ENCODE assay signal across 12 mouse cellular contexts in the genomic region with DNA sequence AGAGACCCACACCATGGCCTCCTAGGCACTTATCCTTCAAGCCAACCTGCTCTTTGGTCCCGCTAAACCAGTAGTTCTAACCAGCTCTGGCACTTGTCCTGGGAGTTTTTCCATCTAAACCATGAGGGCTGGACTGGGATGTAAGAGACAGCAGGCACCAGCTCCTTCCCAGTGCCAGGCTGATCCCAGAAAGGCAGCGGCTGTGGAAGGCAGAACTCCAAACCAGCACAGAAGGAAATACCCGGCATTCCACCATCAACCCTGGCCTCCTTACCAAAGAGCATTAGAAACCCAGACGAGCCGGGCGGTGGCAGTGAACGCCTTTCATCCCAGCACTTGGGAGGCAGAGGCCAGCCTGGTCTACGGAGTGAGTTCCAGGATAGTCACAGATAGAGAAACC. TPM values are rescaled to one million over a fixed set of nuclear protein-coding genes. Genes with fewer than 3 reads are reported as not detected.
DNase-seq lines count a peak whose midpoint lies in the region; ATAC-seq and TF ChIP-seq lines count a peak whose summit lies in the region.
"Had no signal": no experiment of that assay in that cellular context is flagged by ENCODE, and none has a peak within 500 bp of the region (broad histone marks: within the 10 kb centered on the region; RNA-seq: fewer than 3 reads in every experiment).

No protein-coding gene starts in this region.

- no peak for TF ChIP-seq CTCF in liver, adult 2 months (IDR thresholded peaks at IDR 0.05; ENCODE audit: low read depth, low read length)

- 0 out of 2 replicates have a peak overlapping the region, but pooled peaks have one; percentile 27 for H3K9ac ChIP-seq in embryonic facial prominence, embryonic 13.5 days
- H3K9ac ChIP-seq in liver, adult 2 months (ENCODE audit: low read depth, low read length) = no peak overlapping the region
- no peak overlapping the region for H3K9ac ChIP-seq in limb, embryonic 14.5 days (ENCODE audit: low read depth, low read length, severe bottlenecking)
- H3K9ac ChIP-seq: liver, embryonic 13.5 days had no signal

- H3K79me2 ChIP-seq in liver, adult 2 months (ENCODE audit: control insufficient read depth, insufficient read depth, low read length) = no peaks in the 10 kb centered on the region

- H3K4me1 ChIP-seq in embryonic facial prominence, embryonic 13.5 days = peaks cover 9% of the 10 kb centered on the region
- peaks cover 14% of the 10 kb centered on the region for H3K4me1 ChIP-seq in embryonic facial prominence, embryonic 10.5 days
- peaks cover 9% of the 10 kb centered on the region; the same call in 1 of the 2 replicates for H3K4me1 ChIP-seq in liver, adult 2 months (ENCODE audit: control insufficient read depth, insufficient read depth, low read length)
- peaks cover 4% of the 10 kb centered on the region; the same call in 1 of the 2 replicates for H3K4me1 ChIP-seq in limb, embryonic 14.5 days (ENCODE audit: control insufficient read depth, insufficient read depth, low read length)
- H3K4me1 ChIP-seq: heart, embryonic 10.5 days had no signal

- TF ChIP-seq POLR2A in liver, adult 2 months (IDR thresholded peaks at IDR 0.05; ENCODE audit: extremely low read depth, insufficient read depth, low read length) = no peak
- no peak for TF ChIP-seq POLR2A in limb, embryonic 14.5 days (IDR thresholded peaks at IDR 0.05; ENCODE audit: borderline replicate concordance, extremely low read depth, insufficient read depth, insufficient read length)

- H3K36me3 ChIP-seq in embryonic facial prominence, embryonic 13.5 days = peaks cover 65% of the 10 kb centered on the region
- H3K36me3 ChIP-seq in embryonic facial prominence, embryonic 10.5 days (replicated peaks) = peaks cover 72% of the 10 kb centered on the region
- H3K36me3 ChIP-seq in liver, adult 2 months (ENCODE audit: control insufficient read depth, insufficient read depth, low read length) = peaks cover 47% of the 10 kb centered on the region
- peaks cover 63% of the 10 kb centered on the region for H3K36me3 ChIP-seq in limb, embryonic 14.5 days (ENCODE audit: control insufficient read depth, insufficient read depth, low read length)

- H3K4me3 ChIP-seq in embryonic facial prominence, embryonic 13.5 days = no peak overlapping the region
- H3K4me3 ChIP-seq in embryonic facial prominence, embryonic 10.5 days = no peak overlapping the region
- no peak overlapping the region for H3K4me3 ChIP-seq in liver, adult 2 months (ENCODE audit: insufficient read depth, low read depth, low read length)
- H3K4me3 ChIP-seq in limb, embryonic 14.5 days (replicated peaks; ENCODE audit: low read length) = no peak overlapping the region
- H3K4me3 ChIP-seq: heart, embryonic 10.5 days; liver, embryonic 13.5 days had no signal

- no peaks in the 10 kb centered on the region for H3K27me3 ChIP-seq in embryonic facial prominence, embryonic 13.5 days
- no peaks in the 10 kb centered on the region for H3K27me3 ChIP-seq in embryonic facial prominence, embryonic 10.5 days (replicated peaks; ENCODE audit: low read depth, poor library complexity, severe bottlenecking)
- H3K27me3 ChIP-seq in liver, adult 2 months (ENCODE audit: control insufficient read depth, insufficient read depth, low read length) = no peaks in the 10 kb centered on the region
- no peaks in the 10 kb centered on the region for H3K27me3 ChIP-seq in limb, embryonic 14.5 days (ENCODE audit: control insufficient read depth, insufficient read depth, low read length)
- H3K27me3 ChIP-seq: liver, embryonic 13.5 days had no signal

- peak overlapping the region; percentile 51 for H3K27ac ChIP-seq in embryonic facial prominence, embryonic 13.5 days
- no peak overlapping the region for H3K27ac ChIP-seq in embryonic facial prominence, embryonic 10.5 days (replicated peaks)
- no peak overlapping the region for H3K27ac ChIP-seq in liver, adult 2 months (replicated peaks; ENCODE audit: insufficient read depth, low read depth, low read length)
- H3K27ac ChIP-seq in limb, embryonic 14.5 days (replicated peaks; ENCODE audit: low read depth, low read length) = peak overlapping the region; percentile 41; the same call in 1 of the 2 replicates
- H3K27ac ChIP-seq: heart, embryonic 10.5 days; liver, embryonic 13.5 days had no signal

- no peak for DNase-seq in embryonic facial prominence, embryonic 10.5 days (ENCODE audit: low spot score)
- DNase-seq in liver, adult 2 months (ENCODE audit: extremely low read depth, low read depth, low spot score) = peak; percentile 48
- DNase-seq in liver (no peak), adipocyte (ENCODE audit: low spot score) (peak; percentile 63)
- no peak for DNase-seq in limb, embryonic 14.5 days (ENCODE audit: low spot score)
- no peak for DNase-seq in left cerebral cortex, adult 11 months (ENCODE audit: low spot score)
- DNase-seq in kidney, postnatal 14 days = no peak
- DNase-seq: adrenal gland, adult 8-10 months; liver, embryonic 13.5 days had no signal

- no peaks in the 10 kb centered on the region for H3K9me3 ChIP-seq in embryonic facial prominence, embryonic 13.5 days
- H3K9me3 ChIP-seq in embryonic facial prominence, embryonic 10.5 days = no peaks in the 10 kb centered on the region
- H3K9me3 ChIP-seq in limb, embryonic 14.5 days (ENCODE audit: control insufficient read depth, low read length) = no peaks in the 10 kb centered on the region
- H3K9me3 ChIP-seq: heart, embryonic 10.5 days; liver, embryonic 13.5 days had no signal

- 60% methylated on average over 8 of the region's 8 CpGs for WGBS in embryonic facial prominence, embryonic 13.5 days
- WGBS in embryonic facial prominence, embryonic 10.5 days = 67% methylated on average over 8 of the region's 8 CpGs
- WGBS in liver, adult 2 months = 72% methylated on average over 8 of the region's 8 CpGs
- WGBS in limb, embryonic 14.5 days = 59% methylated on average over 8 of the region's 8 CpGs

- no peak for ATAC-seq in embryonic facial prominence, embryonic 13.5 days (ENCODE audit: insufficient number of reproducible peaks, insufficient read depth, low FRiP score, low TSS enrichment, low read depth)
- ATAC-seq in limb, embryonic 14.5 days (ENCODE audit: low FRiP score, low read depth) = no peak
- ATAC-seq: inflammation-experienced regulatory T-cells, adult 6 months had no signal

- H3K4me2 ChIP-seq in embryonic facial prominence, embryonic 13.5 days = no peak overlapping the region
- no peak overlapping the region for H3K4me2 ChIP-seq in limb, embryonic 14.5 days (replicated peaks; ENCODE audit: low read depth, low read length, severe bottlenecking)
- H3K4me2 ChIP-seq: liver, embryonic 13.5 days had no signal

RNA-seq across cellular contexts. Expression of a gene that starts 9.0 kb away (rescaled TPM):
- polyA plus RNA-seq in embryonic facial prominence, embryonic 13.5 days (2015; fragmentation: Nextera tagmentation; extraction: Ambion mirVana) = 17.2 and 17.6 TPM in 2 replicates
- polyA plus RNA-seq in embryonic facial prominence, embryonic 10.5 days (2016; fragmentation: Nextera tagmentation; extraction: Ambion mirVana) = 4.2 and 4.8 TPM in 2 replicates
- total RNA-seq in liver, adult 2 months (2014; rRNA removed) = 7.1 and 8.5 TPM in 2 replicates
- 8.3 and 13.1 TPM in 2 replicates for polyA plus RNA-seq in liver, adult 2 months (2012; rRNA removed)
- polyA plus RNA-seq in limb, embryonic 14.5 days (2012; rRNA removed) = 13.1 and 20.2 TPM in 2 replicates
- 16.8 and 19.0 TPM in 2 replicates for polyA plus RNA-seq in limb, embryonic 14.5 days (2014; fragmentation: Nextera tagmentation; extraction: Ambion mirVana)

RNA-seq across cellular contexts. Expression of a gene that starts 12.1 kb away (rescaled TPM):
- 122 and 142 TPM in 2 replicates for polyA plus RNA-seq in embryonic facial prominence, embryonic 13.5 days (2015; fragmentation: Nextera tagmentation; extraction: Ambion mirVana)
- polyA plus RNA-seq in embryonic facial prominence, embryonic 10.5 days (2016; fragmentation: Nextera tagmentation; extraction: Ambion mirVana) = 141 and 144 TPM in 2 replicates
- total RNA-seq in liver, adult 2 months (2014; rRNA removed) = 39.0 and 53.2 TPM in 2 replicates
- 55.8 and 76.9 TPM in 2 replicates for polyA plus RNA-seq in liver, adult 2 months (2012; rRNA removed)
- 197 and 217 TPM in 2 replicates for polyA plus RNA-seq in limb, embryonic 14.5 days (2012; rRNA removed)
- 121 and 141 TPM in 2 replicates for polyA plus RNA-seq in limb, embryonic 14.5 days (2014; fragmentation: Nextera tagmentation; extraction: Ambion mirVana)

RNA-seq across cellular contexts. Expression of a gene that starts 18.2 kb away (rescaled TPM):
- 0.48 and 0.65 TPM in 2 replicates for polyA plus RNA-seq in embryonic facial prominence, embryonic 13.5 days (2015; fragmentation: Nextera tagmentation; extraction: Ambion mirVana)
- 0.31 and 0.69 TPM in 2 replicates for polyA plus RNA-seq in embryonic facial prominence, embryonic 10.5 days (2016; fragmentation: Nextera tagmentation; extraction: Ambion mirVana)
- 0.28 and 0.47 TPM in 2 replicates for total RNA-seq in liver, adult 2 months (2014; rRNA removed)
- polyA plus RNA-seq in liver, adult 2 months (2012; rRNA removed) = 0.76 and 1.4 TPM in 2 replicates
- polyA plus RNA-seq in limb, embryonic 14.5 days (2012; rRNA removed) = 1.0 and 1.7 TPM in 2 replicates
- polyA plus RNA-seq in limb, embryonic 14.5 days (2014; fragmentation: Nextera tagmentation; extraction: Ambion mirVana) = 0.70 and 0.85 TPM in 2 replicates

RNA-seq across cellular contexts. Expression of a gene that starts 32.8 kb away (rescaled TPM):
- 0.67 and 1.1 TPM in 2 replicates for polyA plus RNA-seq in embryonic facial prominence, embryonic 13.5 days (2015; fragmentation: Nextera tagmentation; extraction: Ambion mirVana)
- 0.17 and 0.28 TPM in 2 replicates for polyA plus RNA-seq in embryonic facial prominence, embryonic 10.5 days (2016; fragmentation: Nextera tagmentation; extraction: Ambion mirVana)
- 0.74 and 1.7 TPM in 2 replicates for total RNA-seq in liver, adult 2 months (2014; rRNA removed)
- 1.1 and 3.1 TPM in 2 replicates for polyA plus RNA-seq in liver, adult 2 months (2012; rRNA removed)
- polyA plus RNA-seq in limb, embryonic 14.5 days (2012; rRNA removed) = 0.31 and 0.54 TPM in 2 replicates
- 0.23 and 0.36 TPM in 2 replicates for polyA plus RNA-seq in limb, embryonic 14.5 days (2014; fragmentation: Nextera tagmentation; extraction: Ambion mirVana)

RNA-seq across cellular contexts. Expression of a gene that starts 42.6 kb away (rescaled TPM):
- polyA plus RNA-seq in embryonic facial prominence, embryonic 13.5 days (2015; fragmentation: Nextera tagmentation; extraction: Ambion mirVana) = 2.0 and 2.6 TPM in 2 replicates
- polyA plus RNA-seq in embryonic facial prominence, embryonic 10.5 days (2016; fragmentation: Nextera tagmentation; extraction: Ambion mirVana) = 0.52 and 0.55 TPM in 2 replicates
- total RNA-seq in liver, adult 2 months (2014; rRNA removed) = 4.2 and 6.6 TPM in 2 replicates
- polyA plus RNA-seq in liver, adult 2 months (2012; rRNA removed) = 8.3 and 14.5 TPM in 2 replicates
- polyA plus RNA-seq in limb, embryonic 14.5 days (2012; rRNA removed) = 4.2 and 6.9 TPM in 2 replicates
- polyA plus RNA-seq in limb, embryonic 14.5 days (2014; fragmentation: Nextera tagmentation; extraction: Ambion mirVana) = 2.4 and 2.7 TPM in 2 replicates

Comparison
In these comparisons a context has a peak if more than half of its experiments do, and no peak if none do; other contexts are left out.
1. H3K27ac ChIP-seq: peak in embryonic facial prominence, embryonic 13.5 days (single experiment) and limb, embryonic 14.5 days (single experiment); none in embryonic facial prominence, embryonic 10.5 days (single experiment) and liver, adult 2 months (single experiment).
2. DNase-seq: peak in liver, adult 2 months (single experiment) and adipocyte (single experiment); none in embryonic facial prominence, embryonic 10.5 days (single experiment), liver (single experiment), limb, embryonic 14.5 days (single experiment), left cerebral cortex, adult 11 months (single experiment) and kidney, postnatal 14 days (single experiment).